Mouse (Mus musculus) embryonic fibroblast, embryonic 13.5 days (primary cell): ENCODE data around the gene Aurkaip1.

Source experiments
- CTCF ChIP-seq: IDR thresholded peaks from 2 replicates; pipeline ENCODE4 v1.5.1; 2011; ENCODE audit warnings: mild to moderate bottlenecking, control low read depth, low read length, moderate library complexity, borderline replicate concordance; ENCODE audit not compliant: insufficient read depth
- POLR2A ChIP-seq: IDR thresholded peaks from 2 replicates; pipeline ENCODE4 v1.6.1; 2011; ENCODE audit warnings: low read depth, mild to moderate bottlenecking, control low read depth, low read length, moderate library complexity

- TF ChIP-seq CTCF = no peak
- no peak for TF ChIP-seq POLR2A
Observed at GRCm38 (mm10) chr4:155831831-155832230, 759 bp downstream of the Aurkaip1 start.
